Comparison of ENCODE assay signal across 7 mouse cellular contexts in the genomic region with DNA sequence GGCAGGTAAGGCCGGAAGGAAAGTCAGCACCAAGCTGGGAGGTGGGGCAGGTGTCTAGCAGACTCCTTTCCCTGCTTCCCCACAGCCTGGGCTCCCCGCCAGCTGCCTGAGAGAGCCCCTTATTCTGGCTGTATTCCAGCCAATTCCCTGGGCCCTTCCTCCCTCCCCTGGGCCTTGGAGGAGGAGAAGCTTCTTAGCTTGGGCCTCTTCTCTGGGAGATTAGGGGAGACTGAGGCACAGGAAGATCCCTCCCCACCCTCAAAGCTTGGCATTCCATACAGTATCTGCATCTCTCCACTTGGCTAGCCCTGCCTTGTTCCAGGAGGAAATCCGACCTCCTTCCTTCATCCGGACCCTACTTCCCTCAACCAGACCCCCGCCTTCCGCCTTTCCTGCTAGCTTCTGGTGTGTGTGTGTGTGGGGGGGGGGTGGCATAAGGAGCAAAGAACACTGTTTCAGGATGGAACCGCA. TPM values are rescaled to one million over a fixed set of nuclear protein-coding genes. Genes with fewer than 3 reads are reported as not detected.
A peak's percentile ranks its signal among the peaks of the same experiment; 100 is the strongest.
DNase-seq lines count a peak whose midpoint lies in the region; ATAC-seq and TF ChIP-seq lines count a peak whose summit lies in the region.

No protein-coding gene starts in this region.

- H3K4me2 ChIP-seq in hindbrain, embryonic 13.5 days, result peak overlapping the region; percentile 94

- no peak for TF ChIP-seq POLR2A in embryonic fibroblast, embryonic 13.5 days (IDR thresholded peaks at IDR 0.05; ENCODE audit: low read depth, low read length)

- H3K9me3 ChIP-seq in hindbrain, embryonic 13.5 days, result no peaks in the 10 kb centered on the region

- H3K27ac ChIP-seq in embryonic fibroblast, embryonic 13.5 days (ENCODE audit: insufficient read depth, low read length), result no peak overlapping the region
- H3K27ac ChIP-seq in hindbrain, embryonic 13.5 days, result peak overlapping the region; percentile 98

- peak; percentile 6; the same call in 1 of the 2 replicates for ATAC-seq in hindbrain, embryonic 13.5 days (ENCODE audit: low FRiP score)
- ATAC-seq in erythroblast, adult 5-6 weeks (replicated peaks; ENCODE audit: low FRiP score, poor library complexity, severe bottlenecking), result no peak

- no peaks in the 10 kb centered on the region for H3K4me1 ChIP-seq in embryonic fibroblast, embryonic 13.5 days (ENCODE audit: control insufficient read depth, insufficient read depth, low read length)
- peaks cover 45% of the 10 kb centered on the region for H3K4me1 ChIP-seq in hindbrain, embryonic 13.5 days (replicated peaks)

- H3K27me3 ChIP-seq in hindbrain, embryonic 13.5 days, result peaks cover 21% of the 10 kb centered on the region

- H3K36me3 ChIP-seq in hindbrain, embryonic 13.5 days, result peaks cover 28% of the 10 kb centered on the region

- WGBS in hindbrain, embryonic 13.5 days, result 7% methylated on average over 7 of the region's 7 CpGs

- DNase-seq in retina, postnatal 1 day, result peak; percentile 74
- DNase-seq in retina, embryonic 14.5 days (ENCODE audit: low spot score), result no peak
- DNase-seq in lung, postnatal 10 days, result peak; percentile 74
- no peak for DNase-seq in urinary bladder, postnatal 25 days (ENCODE audit: low spot score)

- TF ChIP-seq CTCF in embryonic fibroblast, embryonic 13.5 days (IDR thresholded peaks at IDR 0.05; ENCODE audit: borderline replicate concordance, insufficient read depth, low read length), result no peak

- H3K4me3 ChIP-seq in embryonic fibroblast, embryonic 13.5 days (ENCODE audit: insufficient read depth, low read length), result peak overlapping the region; percentile 88; the same call in 1 of the 2 replicates
- peak overlapping the region; percentile 96 for H3K4me3 ChIP-seq in hindbrain, embryonic 13.5 days

- H3K9ac ChIP-seq in hindbrain, embryonic 13.5 days, result peak overlapping the region; percentile 100

RNA-seq across cellular contexts. Expression of gene Fam171a2, which starts 1.6 kb away (rescaled TPM):
- polyA plus RNA-seq in embryonic fibroblast, embryonic 13.5 days (2011; ENCODE audit: insufficient read length, low read depth, missing spikeins), result 14.0 and 17.9 TPM in 2 replicates
- 15.9 and 17.1 TPM in 2 replicates for polyA plus RNA-seq in hindbrain, embryonic 13.5 days (2015; fragmentation: Nextera tagmentation; extraction: Ambion mirVana)
- total RNA-seq in erythroblast, adult 5-6 weeks (2015; ENCODE audit: low replicate concordance), result not detected in 2 replicates
- not detected in 2 replicates for total RNA-seq in erythroblast, adult 5-6 weeks (2017; ENCODE audit: low replicate concordance)

RNA-seq across cellular contexts. Expression of gene Grn, which starts 15.8 kb away (rescaled TPM):
- 226 and 252 TPM in 2 replicates for polyA plus RNA-seq in embryonic fibroblast, embryonic 13.5 days (2011; ENCODE audit: insufficient read length, low read depth, missing spikeins)
- 76.5 and 77.3 TPM in 2 replicates for polyA plus RNA-seq in hindbrain, embryonic 13.5 days (2015; fragmentation: Nextera tagmentation; extraction: Ambion mirVana)
- 85.7 and 90.1 TPM in 2 replicates for total RNA-seq in erythroblast, adult 5-6 weeks (2015; ENCODE audit: low replicate concordance)
- total RNA-seq in erythroblast, adult 5-6 weeks (2017; ENCODE audit: low replicate concordance), result 26.3 and 56.1 TPM in 2 replicates

RNA-seq across cellular contexts. Expression of gene Itga2b, which starts 24.0 kb away (rescaled TPM):
- polyA plus RNA-seq in embryonic fibroblast, embryonic 13.5 days (2011; ENCODE audit: insufficient read length, low read depth, missing spikeins), result 6.4 and 11.6 TPM in 2 replicates
- polyA plus RNA-seq in hindbrain, embryonic 13.5 days (2015; fragmentation: Nextera tagmentation; extraction: Ambion mirVana), result 5.9 and 6.2 TPM in 2 replicates
- total RNA-seq in erythroblast, adult 5-6 weeks (2015; ENCODE audit: low replicate concordance), result 23.6 and 57.1 TPM in 2 replicates
- 73.1 and 99.5 TPM in 2 replicates for total RNA-seq in erythroblast, adult 5-6 weeks (2017; ENCODE audit: low replicate concordance)

RNA-seq across cellular contexts. Expression of gene Slc25a39, which starts 38.2 kb away (rescaled TPM):
- 164 and 174 TPM in 2 replicates for polyA plus RNA-seq in embryonic fibroblast, embryonic 13.5 days (2011; ENCODE audit: insufficient read length, low read depth, missing spikeins)
- 139 and 147 TPM in 2 replicates for polyA plus RNA-seq in hindbrain, embryonic 13.5 days (2015; fragmentation: Nextera tagmentation; extraction: Ambion mirVana)
- total RNA-seq in erythroblast, adult 5-6 weeks (2015; ENCODE audit: low replicate concordance), result 461 and 462 TPM in 2 replicates
- 236 and 290 TPM in 2 replicates for total RNA-seq in erythroblast, adult 5-6 weeks (2017; ENCODE audit: low replicate concordance)

RNA-seq across cellular contexts. Expression of gene Rundc3a, which starts 52.7 kb away (rescaled TPM):
- 0.86 TPM in 1 of 2 replicates, not detected in the other for polyA plus RNA-seq in embryonic fibroblast, embryonic 13.5 days (2011; ENCODE audit: insufficient read length, low read depth, missing spikeins)
- 135 and 144 TPM in 2 replicates for polyA plus RNA-seq in hindbrain, embryonic 13.5 days (2015; fragmentation: Nextera tagmentation; extraction: Ambion mirVana)
- 3.1 TPM in 1 of 2 replicates, not detected in the other for total RNA-seq in erythroblast, adult 5-6 weeks (2015; ENCODE audit: low replicate concordance)
- total RNA-seq in erythroblast, adult 5-6 weeks (2017; ENCODE audit: low replicate concordance), result 2.7 and 7.5 TPM in 2 replicates

Comparison
In these comparisons a context has a peak if more than half of its experiments do, and no peak if none do; other contexts are left out.
1. DNase-seq: peak in retina, postnatal 1 day (single experiment) and lung, postnatal 10 days (single experiment); none in retina, embryonic 14.5 days (single experiment) and urinary bladder, postnatal 25 days (single experiment).